Mouse (Mus musculus): Measurements from ENCODE around the gene Cmc1. TPM values are rescaled to one million over a fixed set of nuclear protein-coding genes. Genes with fewer than 3 reads are reported as not detected.

Gene Cmc1
- polyA plus RNA-seq, 1 experiment = 44.4 TPM

DNA sequence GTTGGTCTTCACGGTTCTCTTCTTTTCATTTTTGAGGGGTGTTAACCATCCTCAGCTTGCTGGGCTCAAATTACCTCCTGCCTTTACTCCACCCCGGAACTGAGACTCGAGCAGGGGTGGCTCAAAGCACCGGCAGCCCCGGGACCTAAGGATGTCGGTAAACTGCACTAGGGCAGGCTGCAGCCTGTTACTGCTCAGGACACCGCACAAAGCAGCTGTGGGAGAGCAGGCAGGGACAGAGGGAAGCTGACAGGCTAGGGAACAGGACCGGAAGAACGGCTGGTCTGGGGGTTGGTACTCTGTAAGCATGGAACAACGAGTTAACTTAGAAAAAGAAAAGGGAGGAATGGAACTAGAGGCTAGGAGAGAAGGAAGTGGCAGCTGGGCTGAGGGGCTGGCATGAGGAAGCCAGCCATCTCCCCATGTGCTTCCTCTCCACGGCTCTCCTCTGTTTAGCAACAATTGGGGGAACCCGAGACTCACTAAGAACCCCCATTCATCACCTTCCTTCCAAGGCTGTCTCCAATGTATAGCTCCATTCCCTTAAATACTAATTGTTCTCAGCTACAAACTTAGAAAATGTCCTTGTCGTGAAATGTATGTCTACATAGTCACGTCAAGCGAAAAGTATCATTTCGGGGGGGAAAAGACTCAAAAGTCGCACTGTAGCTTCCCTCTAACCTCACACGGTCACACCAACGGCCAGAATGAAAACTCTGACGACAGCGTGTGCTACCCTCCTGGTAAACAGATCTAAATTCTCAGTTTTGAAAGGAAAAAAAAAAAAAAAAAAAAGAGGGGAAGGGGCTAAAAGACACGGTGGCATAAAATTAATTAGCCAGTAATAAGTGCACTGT, 67.2 kb downstream of the Cmc1 start:
- Histone ChIP-seq H3K4me3 (ENCODE audit: insufficient read depth, low read length) (peak overlapping the region; percentile 11; the same call in 1 of the 2 replicates), H3K27ac (ENCODE audit: insufficient read depth, low read length) (no peak overlapping the region)
- TF ChIP-seq POLR2A (IDR thresholded peaks at IDR 0.05; ENCODE audit: low read depth, low read length) (peak; percentile 57; the same call in 1 of the 2 replicates), CTCF (IDR thresholded peaks at IDR 0.05; ENCODE audit: borderline replicate concordance, insufficient read depth, low read length) (no peak)

DNA sequence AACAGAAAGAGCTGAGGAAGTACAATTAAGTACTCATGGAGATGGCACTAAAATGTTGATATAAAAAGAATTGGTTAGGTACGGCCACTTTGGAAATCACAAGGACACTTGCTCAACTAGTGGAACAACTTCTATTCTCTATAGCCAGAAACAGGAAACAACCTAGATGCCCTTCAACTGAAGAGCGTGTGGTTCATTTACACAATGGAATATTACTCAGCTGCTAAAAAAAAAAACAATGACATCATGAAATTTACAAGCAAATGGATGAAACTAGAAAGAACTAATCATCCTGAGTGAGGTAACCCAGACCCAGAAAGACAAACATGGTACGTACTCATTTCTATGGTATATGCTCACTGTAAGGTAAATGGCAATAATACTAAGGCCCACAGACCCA, 76.6 kb downstream of the Cmc1 start:
- Histone ChIP-seq H3K27ac (ENCODE audit: insufficient read depth, low read length) (no peak overlapping the region), H3K4me1 (ENCODE audit: control insufficient read depth, insufficient read depth, low read length) (no peaks in the 10 kb centered on the region), H3K4me3 (ENCODE audit: insufficient read depth, low read length) (no peak overlapping the region)
- TF ChIP-seq CTCF (IDR thresholded peaks at IDR 0.05; ENCODE audit: borderline replicate concordance, insufficient read depth, low read length) = no peak
- no peak for TF ChIP-seq POLR2A (IDR thresholded peaks at IDR 0.05; ENCODE audit: low read depth, low read length)

More for the DNA sequence above, 67.2 kb downstream of the Cmc1 start:
- H3K4me1 ChIP-seq (ENCODE audit: control insufficient read depth, insufficient read depth, low read length) = no peaks in the 10 kb centered on the region

- no peaks in the 10 kb centered on the region for H3K4me1 ChIP-seq (ENCODE audit: control insufficient read depth, insufficient read depth, low read length)
- TF ChIP-seq CTCF (IDR thresholded peaks at IDR 0.05; ENCODE audit: borderline replicate concordance, insufficient read depth, low read length) (no peak), POLR2A (IDR thresholded peaks at IDR 0.05; ENCODE audit: low read depth, low read length) (no peak)
- H3K4me3 ChIP-seq (ENCODE audit: insufficient read depth, low read length) = no peak overlapping the region
- H3K27ac ChIP-seq (ENCODE audit: insufficient read depth, low read length) = no peak overlapping the region
These were observed 77.9 kb downstream of the Cmc1 start for GRCm38 (mm10) chr9:118072101-118072500.

- Histone ChIP-seq H3K4me1 (ENCODE audit: control insufficient read depth, insufficient read depth, low read length) (no peaks in the 10 kb centered on the region), H3K27ac (ENCODE audit: insufficient read depth, low read length) (no peak overlapping the region), H3K4me3 (ENCODE audit: insufficient read depth, low read length) (no peak overlapping the region)
- TF ChIP-seq CTCF (IDR thresholded peaks at IDR 0.05; ENCODE audit: borderline replicate concordance, insufficient read depth, low read length) = no peak
- no peak for TF ChIP-seq POLR2A (IDR thresholded peaks at IDR 0.05; ENCODE audit: low read depth, low read length)
These were observed 78.6 kb downstream of the Cmc1 start for GRCm38 (mm10) chr9:118071337-118071736.

DNA sequence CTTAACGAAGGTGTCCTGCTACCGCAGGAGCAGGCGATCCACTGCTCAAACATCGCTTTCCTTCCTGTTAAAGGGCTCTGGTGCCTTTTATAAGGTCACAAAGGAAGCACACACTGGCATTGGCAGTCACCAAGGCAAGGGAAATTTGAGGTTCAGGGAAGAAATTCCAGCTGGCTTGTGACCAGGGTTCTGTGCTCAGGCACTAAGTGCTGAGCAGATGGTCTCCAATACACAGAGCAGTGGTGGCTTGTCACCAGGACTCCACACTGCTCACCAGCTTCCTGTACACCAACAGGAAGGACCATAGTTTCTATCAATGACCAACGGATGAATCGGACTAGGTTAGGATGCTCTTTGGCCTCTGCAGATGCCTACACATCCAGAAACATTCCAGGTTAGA, 79.5 kb downstream of the Cmc1 start:
- TF ChIP-seq CTCF (IDR thresholded peaks at IDR 0.05; ENCODE audit: borderline replicate concordance, insufficient read depth, low read length) (no peak), POLR2A (IDR thresholded peaks at IDR 0.05; ENCODE audit: low read depth, low read length) (no peak)
- Histone ChIP-seq H3K4me1 (ENCODE audit: control insufficient read depth, insufficient read depth, low read length) (no peaks in the 10 kb centered on the region), H3K27ac (ENCODE audit: insufficient read depth, low read length) (no peak overlapping the region), H3K4me3 (ENCODE audit: insufficient read depth, low read length) (no peak overlapping the region)

GRCm38 (mm10) chr9:118059101-118059500, 90.9 kb downstream of the Cmc1 start:
- H3K4me1 ChIP-seq (ENCODE audit: control insufficient read depth, insufficient read depth, low read length) = 0 out of 2 replicates have a peak, but pooled peaks cover 3% of the 10 kb centered on the region
- peak overlapping the region; percentile 22; the same call in 1 of the 2 replicates for H3K27ac ChIP-seq (ENCODE audit: insufficient read depth, low read length)
- no peak for TF ChIP-seq POLR2A (IDR thresholded peaks at IDR 0.05; ENCODE audit: low read depth, low read length)
- TF ChIP-seq CTCF (IDR thresholded peaks at IDR 0.05; ENCODE audit: borderline replicate concordance, insufficient read depth, low read length) = no peak
- no peak overlapping the region for H3K4me3 ChIP-seq (ENCODE audit: insufficient read depth, low read length)

DNA sequence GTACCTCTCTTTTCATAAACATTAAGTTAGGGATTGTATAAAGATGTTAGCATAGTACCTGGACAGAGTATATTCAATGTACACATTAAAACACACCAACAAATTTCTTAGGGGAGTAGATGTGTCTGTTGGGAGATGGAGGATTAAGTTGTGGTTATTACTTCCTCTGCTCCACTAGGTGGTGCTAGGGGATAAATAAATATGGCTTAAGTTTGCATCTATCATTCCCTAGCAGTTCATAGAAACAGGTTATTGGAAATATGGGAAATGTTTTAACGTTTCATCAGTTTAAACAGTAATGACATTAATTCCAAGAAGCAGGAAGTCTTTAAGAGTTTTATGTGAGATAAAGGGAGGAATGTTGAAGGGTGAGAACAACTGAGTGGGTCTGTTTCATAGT, 96.7 kb downstream of the Cmc1 start:
- H3K27ac ChIP-seq (ENCODE audit: insufficient read depth, low read length) = no peak overlapping the region
- no peak for TF ChIP-seq POLR2A (IDR thresholded peaks at IDR 0.05; ENCODE audit: low read depth, low read length)
- TF ChIP-seq CTCF (IDR thresholded peaks at IDR 0.05; ENCODE audit: borderline replicate concordance, insufficient read depth, low read length) = no peak
- 0 out of 2 replicates have a peak, but pooled peaks cover 3% of the 10 kb centered on the region for H3K4me1 ChIP-seq (ENCODE audit: control insufficient read depth, insufficient read depth, low read length)
- H3K4me3 ChIP-seq (ENCODE audit: insufficient read depth, low read length) = no peak overlapping the region

GRCm38 (mm10) chr9:118045011-118045533, 104.9 kb downstream of the Cmc1 start:
- H3K4me3 ChIP-seq (ENCODE audit: insufficient read depth, low read length) = no peak overlapping the region
- no peak for TF ChIP-seq CTCF (IDR thresholded peaks at IDR 0.05; ENCODE audit: borderline replicate concordance, insufficient read depth, low read length)
- TF ChIP-seq POLR2A (IDR thresholded peaks at IDR 0.05; ENCODE audit: low read depth, low read length) = no peak
- H3K4me1 ChIP-seq (ENCODE audit: control insufficient read depth, insufficient read depth, low read length) = peaks cover 3% of the 10 kb centered on the region; the same call in 1 of the 2 replicates
- H3K27ac ChIP-seq (ENCODE audit: insufficient read depth, low read length) = no peak overlapping the region

DNA sequence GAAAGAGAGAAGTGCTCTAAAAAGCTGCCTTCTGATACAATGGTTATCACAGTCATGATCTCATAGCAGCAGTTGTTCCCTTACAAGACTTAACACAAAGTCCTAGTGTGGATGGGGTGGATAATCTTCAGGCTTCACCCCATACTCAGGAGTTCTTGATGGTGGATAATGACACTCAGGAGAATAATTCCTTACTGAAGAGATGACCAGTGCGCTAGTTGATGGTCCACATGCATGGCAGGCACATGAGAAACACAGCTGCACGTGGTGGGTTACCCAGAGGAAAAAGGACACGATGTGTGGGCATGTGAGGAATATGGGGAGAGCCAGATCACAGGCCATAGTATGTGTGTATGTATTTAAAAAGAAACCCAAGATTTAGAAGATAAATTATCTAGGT, 106.4 kb downstream of the Cmc1 start:
- no peak overlapping the region for H3K27ac ChIP-seq (ENCODE audit: insufficient read depth, low read length)
- H3K4me3 ChIP-seq (ENCODE audit: insufficient read depth, low read length) = no peak overlapping the region
- no peak for TF ChIP-seq POLR2A (IDR thresholded peaks at IDR 0.05; ENCODE audit: low read depth, low read length)
- TF ChIP-seq CTCF (IDR thresholded peaks at IDR 0.05; ENCODE audit: borderline replicate concordance, insufficient read depth, low read length) = no peak
- peaks cover 3% of the 10 kb centered on the region; the same call in 1 of the 2 replicates for H3K4me1 ChIP-seq (ENCODE audit: control insufficient read depth, insufficient read depth, low read length)

DNA sequence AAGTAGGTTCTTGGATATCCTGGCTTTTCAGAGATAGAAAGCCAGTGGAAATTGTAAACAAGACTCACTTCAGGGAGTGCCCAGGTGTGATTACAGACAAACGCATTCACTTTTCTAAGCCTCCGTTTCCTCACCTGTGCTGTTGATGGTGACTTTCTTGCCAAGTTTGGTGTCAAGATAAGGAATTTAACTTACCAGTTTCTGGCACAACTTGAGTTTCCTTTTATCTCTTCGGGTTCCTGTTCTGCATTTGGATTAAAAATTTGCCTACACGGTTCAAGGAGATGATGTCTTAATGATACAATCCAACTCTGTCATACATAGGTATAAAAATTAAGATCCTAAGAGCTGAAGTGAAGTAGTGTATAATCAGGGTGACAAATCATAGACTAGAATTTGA, 107.2 kb downstream of the Cmc1 start:
- H3K4me1 ChIP-seq (ENCODE audit: control insufficient read depth, insufficient read depth, low read length) = peaks cover 3% of the 10 kb centered on the region; the same call in 1 of the 2 replicates
- no peak overlapping the region for H3K27ac ChIP-seq (ENCODE audit: insufficient read depth, low read length)
- no peak overlapping the region for H3K4me3 ChIP-seq (ENCODE audit: insufficient read depth, low read length)
- no peak for TF ChIP-seq POLR2A (IDR thresholded peaks at IDR 0.05; ENCODE audit: low read depth, low read length)
- no peak for TF ChIP-seq CTCF (IDR thresholded peaks at IDR 0.05; ENCODE audit: borderline replicate concordance, insufficient read depth, low read length)
